Mouse (Mus musculus) forebrain, embryonic 11.5 days (tissue): Measurements from ENCODE around the gene Stac3. TPM values are rescaled to one million over a fixed set of nuclear protein-coding genes. Genes with fewer than 3 reads are reported as not detected.

ENCODE experiments used
- ATAC-seq: fragments of 200-750 bp; cut with Nextera tagmentation; replicated peaks from 2 replicates; pipeline ENCODE4 v1.8.0; 2017; ENCODE audit warnings: moderate TSS enrichment; ENCODE audit not compliant: low FRiP score
- DNase-seq: peaks from one replicate; pipeline ENCODE4 v3.0.0-alpha.2; 2017; ENCODE audit warnings: low spot score
- H3K27ac ChIP-seq: fragments of 300-500 bp; sonication (generic); 2 replicates; pipeline ENCODE4 v1.5.1; 2014; ENCODE audit warnings: low read depth, low read length
- H3K27me3 ChIP-seq: fragments of 300-500 bp; sonication (generic); 2 replicates; pipeline ENCODE4 v1.6.1; 2014; ENCODE audit warnings: mild to moderate bottlenecking, low read length, mixed read lengths; ENCODE audit not compliant: control insufficient read depth, insufficient read depth
- H3K36me3 ChIP-seq: fragments of 300-500 bp; sonication (generic); 2 replicates; pipeline ENCODE4 v1.6.1; 2014; ENCODE audit warnings: mild to moderate bottlenecking, low read length, moderate library complexity, mixed read lengths; ENCODE audit not compliant: control insufficient read depth, insufficient read depth
- H3K4me1 ChIP-seq: fragments of 300-500 bp; sonication (generic); replicated peaks from 2 replicates; pipeline ENCODE4 v1.6.1; 2014; ENCODE audit warnings: low read length, mixed read lengths; ENCODE audit not compliant: control insufficient read depth, insufficient read depth
- H3K4me2 ChIP-seq: fragments of 300-500 bp; sonication (generic); 2 replicates; pipeline ENCODE4 v1.6.1; 2014; ENCODE audit warnings: low read depth, mild to moderate bottlenecking, low read length, moderate library complexity, mixed read lengths; ENCODE audit not compliant: severe bottlenecking
- H3K4me3 ChIP-seq: fragments of 300-500 bp; sonication (generic); 2 replicates; pipeline ENCODE4 v1.5.1; 2014; ENCODE audit warnings: low read depth, low read length
- H3K9ac ChIP-seq: fragments of 300-500 bp; sonication (generic); 2 replicates; pipeline ENCODE4 v1.6.1; 2014; ENCODE audit warnings: low read length
- H3K9me3 ChIP-seq: fragments of 300-500 bp; sonication (generic); 2 replicates; pipeline ENCODE4 v1.6.1; 2016; ENCODE audit warnings: low read length, mixed read lengths; ENCODE audit not compliant: control insufficient read depth
- WGBS: fragments of 180-500 bp; shearing (Covaris S2); extraction: QIAGEN DNeasy Blood & Tissue Kit; methylation state at CpG from one replicate; pipeline ENCODE4 v1.1.7; 2014; 5-methylcytosine and 5-hydroxymethylcytosine counted together
- polyA plus RNA-seq: library from polyadenylated mRNA; unstranded; fragments of >200 nt; fragmentation: Nextera tagmentation; extraction: Ambion mirVana; gene quantifications from 2 replicates; pipeline ENCODE4 v1.2.1, GENCODE M21; 2014

Gene Stac3
- polyA plus RNA-seq, 1 experiment from 2014 or later: not detected

DNA sequence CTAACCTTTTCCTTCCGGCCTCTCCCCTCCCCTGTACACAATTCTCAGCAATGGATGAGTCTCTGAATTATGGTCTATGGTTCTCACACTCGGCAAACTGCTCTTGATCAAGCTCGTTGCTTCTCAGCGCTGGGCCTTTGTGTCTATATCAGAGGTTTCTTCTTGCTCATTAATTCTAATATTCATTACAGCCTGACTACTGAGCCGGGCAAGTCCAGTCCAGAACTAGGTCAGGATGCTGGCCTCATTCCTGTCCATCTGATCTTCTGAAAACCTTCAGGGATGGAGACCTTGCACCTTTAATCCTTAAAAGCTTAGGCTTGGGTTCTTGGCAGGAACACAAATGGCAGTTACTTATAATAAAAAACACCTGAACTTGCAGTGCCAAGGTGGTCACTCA is 2.0 kb upstream of the Stac3 start:
- Histone ChIP-seq H3K27ac (no peak overlapping the region), H3K4me2 (no peak overlapping the region), H3K27me3 (no peaks in the 10 kb centered on the region), H3K9me3 (no peaks in the 10 kb centered on the region), H3K9ac (no peak overlapping the region), H3K36me3 (no peaks in the 10 kb centered on the region; the same call in 1 of the 2 replicates), H3K4me1 (no peaks in the 10 kb centered on the region), H3K4me3 (no peak overlapping the region)
- no peak for ATAC-seq
- 80% methylated on average over 5 of the region's 5 CpGs for WGBS
- no peak for DNase-seq

GRCm38 (mm10) chr10:127500042-127500441 is 1.4 kb upstream of the Stac3 start:
- Histone ChIP-seq H3K27ac (no peak overlapping the region), H3K4me1 (no peaks in the 10 kb centered on the region), H3K4me3 (no peak overlapping the region), H3K9ac (no peak overlapping the region), H3K36me3 (no peaks in the 10 kb centered on the region; the same call in 1 of the 2 replicates), H3K27me3 (no peaks in the 10 kb centered on the region), H3K9me3 (no peaks in the 10 kb centered on the region), H3K4me2 (no peak overlapping the region)
- ATAC-seq (no peak), DNase-seq (no peak)
- 90% methylated on average over 4 of the region's 4 CpGs for WGBS

DNA sequence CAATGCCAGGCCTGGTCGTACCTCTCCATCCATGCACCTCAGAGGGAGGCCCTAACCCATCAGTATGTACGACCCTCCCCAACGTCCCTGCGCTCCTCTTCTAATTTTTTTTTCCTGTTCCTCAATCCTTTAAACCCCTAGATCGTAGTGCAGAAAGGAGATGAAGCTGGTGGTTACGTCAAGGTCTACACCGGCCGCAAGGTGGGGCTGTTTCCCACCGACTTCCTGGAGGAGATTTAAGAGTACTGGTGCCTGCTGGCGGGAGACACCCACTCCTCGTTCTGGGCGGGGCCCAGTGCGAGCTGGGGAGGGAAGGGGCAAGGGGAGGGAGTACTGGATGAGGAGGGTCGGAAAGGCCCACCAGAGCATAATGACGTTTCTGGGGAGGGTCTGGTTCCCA is 6.8 kb downstream of the Stac3 start:
- Histone ChIP-seq H3K9me3 (no peaks in the 10 kb centered on the region), H3K36me3 (no peaks in the 10 kb centered on the region), H3K9ac (no peak overlapping the region), H3K27me3 (peaks cover 44% of the 10 kb centered on the region), H3K4me3 (no peak overlapping the region), H3K4me2 (peak overlapping the region; percentile 68; the same call in 1 of the 2 replicates), H3K4me1 (peaks cover 28% of the 10 kb centered on the region), H3K27ac (no peak overlapping the region)
- DNase-seq: peak; percentile 89
- ATAC-seq: no peak
- WGBS: 2% methylated on average over 15 of the region's 15 CpGs

- Histone ChIP-seq H3K9ac (peak overlapping the region; percentile 32), H3K36me3 (no peaks in the 10 kb centered on the region), H3K4me3 (peak overlapping the region; percentile 36), H3K9me3 (no peaks in the 10 kb centered on the region), H3K4me1 (peaks cover 36% of the 10 kb centered on the region), H3K27me3 (peaks cover 49% of the 10 kb centered on the region), H3K27ac (peak overlapping the region; percentile 80), H3K4me2 (peak overlapping the region; percentile 68)
- peak; percentile 98 for DNase-seq
- ATAC-seq: peak; percentile 67
- under 1% methylated on average over 35 of the region's 35 CpGs for WGBS
These were observed 7.8 kb downstream of the Stac3 start for GRCm38 (mm10) chr10:127509051-127509836.

DNA sequence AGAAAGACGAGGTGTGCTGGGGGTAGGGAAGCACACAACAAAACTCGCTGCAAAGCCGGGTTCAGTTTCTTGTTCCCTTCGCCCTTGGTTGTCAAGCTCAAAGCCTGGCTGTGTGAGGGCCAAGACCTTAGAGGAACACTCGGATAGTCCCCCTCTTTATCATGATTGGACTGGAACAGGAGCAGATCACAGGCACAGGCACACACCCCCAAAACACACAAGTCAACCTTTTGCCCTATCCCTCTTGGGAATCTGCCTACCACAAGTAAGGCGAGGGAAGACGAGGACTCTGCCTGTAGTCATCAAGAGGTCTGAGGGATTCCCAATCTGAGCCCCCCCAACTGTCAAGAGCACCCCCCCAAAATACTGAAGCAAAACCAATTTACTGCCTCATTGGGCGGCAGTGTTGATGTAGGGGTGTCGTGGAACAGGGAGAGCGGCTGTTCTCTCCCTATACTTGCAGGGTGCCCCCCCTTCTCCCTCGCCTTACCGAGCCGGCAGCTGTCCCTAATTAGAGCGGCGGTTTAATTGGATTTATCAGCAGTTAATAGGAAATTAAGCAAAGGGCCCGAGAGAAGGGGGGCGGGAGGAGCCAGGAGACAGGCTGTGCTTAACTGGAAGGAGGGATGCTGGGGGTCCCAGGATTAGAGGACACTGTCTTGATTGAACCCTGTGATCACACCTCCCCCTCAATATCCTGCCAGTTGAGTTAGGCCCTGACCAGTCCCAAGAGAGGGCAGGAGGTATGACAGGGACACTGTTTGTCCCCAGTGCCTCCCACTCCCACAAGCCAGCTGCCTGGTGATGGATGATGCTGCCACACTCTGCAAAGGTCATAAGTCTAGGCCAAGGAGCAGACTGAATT is 8.6 kb downstream of the Stac3 start:
- WGBS: 2% methylated on average over 17 of the region's 17 CpGs
- peaks cover 58% of the 10 kb centered on the region for H3K27me3 ChIP-seq
- peaks cover 43% of the 10 kb centered on the region for H3K4me1 ChIP-seq
- H3K4me2 ChIP-seq: peak overlapping the region; percentile 68
- H3K4me3 ChIP-seq: peak overlapping the region; percentile 36
- H3K9ac ChIP-seq: peak overlapping the region; percentile 32
- peak overlapping the region; percentile 80 for H3K27ac ChIP-seq
- no peaks in the 10 kb centered on the region for H3K36me3 ChIP-seq
- DNase-seq (peak; percentile 80), ATAC-seq (peak; percentile 6; the same call in 1 of the 2 replicates)
- H3K9me3 ChIP-seq: no peaks in the 10 kb centered on the region

- H3K4me2 ChIP-seq: peak overlapping the region; percentile 83
- H3K36me3 ChIP-seq: no peaks in the 10 kb centered on the region
- peak overlapping the region; percentile 62 for H3K9ac ChIP-seq
- H3K9me3 ChIP-seq: no peaks in the 10 kb centered on the region
- peaks cover 64% of the 10 kb centered on the region for H3K27me3 ChIP-seq
- peaks cover 49% of the 10 kb centered on the region for H3K4me1 ChIP-seq
- ATAC-seq: no peak
- no peak for DNase-seq
- H3K27ac ChIP-seq: peak overlapping the region; percentile 80
- H3K4me3 ChIP-seq: peak overlapping the region; percentile 36
- 5% methylated on average over 11 of the region's 11 CpGs for WGBS
These were observed 9.6 kb downstream of the Stac3 start for GRCm38 (mm10) chr10:127510895-127511617.

DNA sequence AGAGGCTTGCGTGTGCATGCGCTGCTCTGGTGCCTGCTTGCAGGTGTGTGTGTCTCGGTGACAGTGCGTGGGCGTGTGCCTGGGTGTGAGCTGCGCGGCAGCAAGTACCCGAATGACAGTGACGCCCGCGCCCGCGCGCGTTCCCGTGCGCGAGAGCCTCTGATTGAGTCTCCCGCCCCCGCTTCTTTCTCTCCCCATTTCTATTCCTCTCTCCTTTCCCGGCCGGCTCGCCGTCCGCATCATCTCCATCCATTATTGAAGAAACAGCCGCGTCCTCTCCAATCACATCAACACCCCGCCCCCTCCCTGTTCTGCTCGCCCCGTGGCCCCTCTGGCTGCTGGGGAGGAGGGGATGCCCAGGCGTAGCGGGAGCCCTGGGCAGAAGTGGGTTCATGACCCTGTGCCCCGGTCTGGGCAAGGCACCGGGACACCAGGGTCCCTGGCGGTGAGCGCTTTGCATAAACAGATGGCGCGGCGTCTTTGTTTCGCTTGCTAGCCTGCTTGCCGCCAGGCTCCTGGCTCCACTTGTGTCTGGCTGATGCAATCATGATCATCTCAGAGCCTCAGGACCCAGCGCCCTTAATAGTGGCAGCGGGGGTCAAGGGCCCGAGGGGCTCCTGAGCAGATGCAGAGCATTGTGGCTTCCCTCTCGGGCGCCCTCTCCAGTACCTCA is 10.3 kb downstream of the Stac3 start:
- Histone ChIP-seq H3K4me2 (peak overlapping the region; percentile 83), H3K4me1 (peaks cover 54% of the 10 kb centered on the region), H3K36me3 (no peaks in the 10 kb centered on the region), H3K27ac (peak overlapping the region; percentile 80), H3K9me3 (no peaks in the 10 kb centered on the region), H3K4me3 (peak overlapping the region; percentile 36), H3K9ac (peak overlapping the region; percentile 62), H3K27me3 (peaks cover 66% of the 10 kb centered on the region)
- ATAC-seq (no peak), DNase-seq (peak; percentile 80)
- under 1% methylated on average over 46 of the region's 46 CpGs for WGBS

DNA sequence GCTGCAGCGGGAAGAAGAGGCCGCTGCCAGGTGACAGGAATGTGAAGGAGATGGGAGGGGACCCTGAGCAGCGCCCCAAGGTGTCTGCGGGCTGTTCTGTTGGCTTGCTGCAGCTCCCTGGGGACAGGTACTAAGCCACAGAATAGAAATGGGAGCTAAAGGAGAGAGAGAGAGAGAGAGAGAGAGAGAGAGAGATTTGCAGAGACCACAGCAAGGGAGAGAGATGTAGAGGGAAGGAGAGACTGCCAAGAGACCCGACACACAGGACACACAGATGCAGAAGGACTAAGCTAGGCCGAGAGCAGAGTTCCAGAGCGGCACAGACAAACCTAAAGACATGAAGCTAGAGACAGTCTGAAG is 10.8 kb downstream of the Stac3 start:
- WGBS: 4% methylated on average over 7 of the region's 7 CpGs
- Histone ChIP-seq H3K4me2 (peak overlapping the region; percentile 83), H3K36me3 (no peaks in the 10 kb centered on the region), H3K9ac (peak overlapping the region; percentile 62; the same call in 1 of the 2 replicates), H3K27ac (peak overlapping the region; percentile 80), H3K4me1 (peaks cover 59% of the 10 kb centered on the region), H3K4me3 (peak overlapping the region; percentile 36), H3K27me3 (peaks cover 63% of the 10 kb centered on the region), H3K9me3 (no peaks in the 10 kb centered on the region)
- no peak for DNase-seq
- no peak for ATAC-seq
